Mouse (Mus musculus) embryo, embryonic 11.5 days (tissue): ENCODE data around the gene Olfr1029.
"Not testable (repeated sequence)": the region's sequence is repeated elsewhere in the genome, so short reads cannot be mapped to it uniquely, and the experiment has no call there.

Experiments
- DNase-seq: peaks from one replicate; pipeline ENCODE4 v3.0.0-alpha.2; 2012; ENCODE audit warnings: low read depth, low spot score

Gene Olfr1029

DNA sequence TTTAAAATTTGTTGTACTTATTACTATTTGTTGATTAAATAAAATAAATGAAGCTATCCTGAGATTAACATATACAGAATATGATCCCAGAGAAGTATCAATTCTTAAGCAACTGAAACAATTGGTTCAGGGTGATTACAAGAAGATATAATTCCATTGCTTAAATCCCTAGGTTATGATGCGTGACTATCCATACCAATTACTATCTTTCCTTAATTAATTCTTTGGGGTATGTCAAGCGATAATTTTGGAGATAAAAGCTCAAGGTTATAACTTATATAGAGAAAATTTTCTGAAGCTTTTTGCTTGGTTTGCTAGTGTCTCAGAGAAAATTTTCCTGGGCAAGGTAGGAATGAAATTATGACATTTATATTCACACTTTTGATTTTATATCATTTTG, at the start of gene Olfr1029:
Gene Olfr1029, plus strand, starts transcription at position 301 of the 400 bp plus-strand sequence.
- DNase-seq = no peak

DNA sequence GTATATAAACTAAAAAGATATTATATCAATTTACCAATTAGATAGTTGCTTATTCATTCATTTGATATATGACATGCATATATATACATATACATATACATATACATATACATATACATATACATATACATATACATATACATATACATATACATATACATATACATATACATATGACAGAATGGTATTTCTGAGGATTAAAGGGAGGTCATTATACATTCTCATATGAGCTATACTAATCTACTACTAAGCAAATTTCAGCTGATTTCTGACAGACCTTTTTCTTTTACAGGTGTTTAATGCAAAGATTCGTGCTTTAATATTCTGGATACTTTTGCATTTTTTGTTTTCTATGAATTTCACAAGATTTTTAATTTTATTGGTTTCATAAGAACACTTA, 23.6 kb upstream of the Olfr1029 start, which contains the start of gene Olfr1028:
Gene Olfr1028, plus strand, starts transcription at position 301 of the 400 bp plus-strand sequence.
- DNase-seq = no peak

GRCm38 (mm10) chr2:85978976-85979375, 5.3 kb downstream of the Olfr1029 start, which contains the start of gene Olfr1030:
Gene Olfr1030, plus strand, starts transcription at chr2:85979276.
- DNase-seq = no peak

- no peak for DNase-seq
These were observed 16.3 kb downstream of the Olfr1029 start, which contains the start of gene Olfr1031 for GRCm38 (mm10) chr2:85990004-85990403. Gene Olfr1031, plus strand, starts transcription at chr2:85990304.

- DNase-seq = no peak
These were observed 31.5 kb downstream of the Olfr1029 start, which contains the start of gene Olfr1032 for GRCm38 (mm10) chr2:86005240-86005639. Gene Olfr1032, plus strand, starts transcription at chr2:86005540.

DNA sequence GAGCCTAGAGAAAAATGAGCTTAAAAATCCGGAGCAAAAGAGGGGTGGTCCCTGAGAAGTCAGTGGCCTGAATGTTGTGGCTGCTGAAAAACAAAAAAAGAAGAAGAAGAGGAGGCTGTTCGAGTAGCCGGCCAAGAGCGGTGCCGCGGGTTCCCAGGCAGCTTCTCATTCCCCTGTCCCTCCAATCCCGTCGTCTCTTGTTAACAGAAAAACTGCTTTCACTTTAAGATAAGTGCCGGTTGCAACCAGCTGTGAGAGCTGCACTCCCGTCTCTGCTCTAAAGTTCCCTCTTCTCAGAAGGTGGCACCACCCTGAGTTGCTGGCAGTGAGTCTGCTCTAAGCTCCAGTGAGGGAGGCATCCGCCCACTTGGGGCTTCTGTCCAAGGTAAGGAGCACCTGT, 46.7 kb downstream of the Olfr1029 start, which contains the start of gene Olfr1033:
Gene Olfr1033, plus strand, starts transcription at position 228 of the 400 bp plus-strand sequence.
- not testable (repeated sequence) for DNase-seq

DNA sequence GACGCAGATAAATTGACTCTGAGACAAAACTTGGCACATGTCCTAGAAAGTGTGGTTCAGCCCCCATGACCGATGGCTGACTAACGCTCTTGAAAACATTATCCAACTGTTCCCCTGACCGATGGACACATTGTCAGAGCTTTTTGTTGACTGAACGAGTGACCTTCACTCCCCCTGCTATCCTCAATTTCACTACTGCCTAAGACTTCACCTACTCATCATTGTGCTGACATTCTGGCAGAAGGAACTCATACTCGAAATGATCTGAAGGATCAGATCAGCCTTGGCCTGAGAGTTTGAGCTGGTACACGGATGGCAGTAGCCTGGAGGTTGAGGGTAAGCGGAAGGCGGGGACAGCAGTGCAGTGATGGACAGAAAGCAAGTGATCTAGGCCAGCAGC, 47.8 kb downstream of the Olfr1029 start:
- DNase-seq = not testable (repeated sequence)
